Mouse (Mus musculus): Measurements from ENCODE around the gene Ube2o.

The Ube2o gene

GRCm38 (mm10) chr11:116580031-116580652, 1.1 kb downstream of the Ube2o start:
- no peak for DNase-seq (ENCODE audit: low spot score)

GRCm38 (mm10) chr11:116579280-116579679, 2.0 kb downstream of the Ube2o start:
- no peak for DNase-seq (ENCODE audit: low spot score)

GRCm38 (mm10) chr11:116575396-116575795, 5.9 kb downstream of the Ube2o start:
- no peak for DNase-seq (ENCODE audit: low spot score)

- no peak for DNase-seq (ENCODE audit: low spot score)
These were observed 6.3 kb downstream of the Ube2o start for GRCm38 (mm10) chr11:116574982-116575381.

GRCm38 (mm10) chr11:116574486-116574885, 6.8 kb downstream of the Ube2o start:
- DNase-seq (ENCODE audit: low spot score) = peak; percentile 52

- no peak for DNase-seq (ENCODE audit: low spot score)
These were observed 8.3 kb downstream of the Ube2o start for GRCm38 (mm10) chr11:116572756-116573543.

- no peak for DNase-seq (ENCODE audit: low spot score)
These were observed 9.2 kb downstream of the Ube2o start for GRCm38 (mm10) chr11:116571767-116572679.

- no peak for DNase-seq (ENCODE audit: low spot score)
These were observed 10.4 kb downstream of the Ube2o start for GRCm38 (mm10) chr11:116570821-116571220.

- no peak for DNase-seq (ENCODE audit: low spot score)
These were observed 13.7 kb downstream of the Ube2o start for GRCm38 (mm10) chr11:116567531-116567930.

GRCm38 (mm10) chr11:116565283-116566041, 15.8 kb downstream of the Ube2o start:
- no peak for DNase-seq (ENCODE audit: low spot score)

GRCm38 (mm10) chr11:116556308-116556707, 24.9 kb downstream of the Ube2o start:
- no peak for DNase-seq (ENCODE audit: low spot score)

- DNase-seq (ENCODE audit: low spot score) = no peak
These were observed 25.7 kb downstream of the Ube2o start for GRCm38 (mm10) chr11:116555572-116555971.

- DNase-seq (ENCODE audit: low spot score) = no peak
These were observed 26.9 kb downstream of the Ube2o start for GRCm38 (mm10) chr11:116554171-116554878.

- no peak for DNase-seq (ENCODE audit: low spot score)
These were observed 29.1 kb downstream of the Ube2o start for GRCm38 (mm10) chr11:116552194-116552593.

GRCm38 (mm10) chr11:116550748-116551147, 30.5 kb downstream of the Ube2o start:
- DNase-seq (ENCODE audit: low spot score) = no peak

GRCm38 (mm10) chr11:116549273-116550038, 31.8 kb downstream of the Ube2o start:
- no peak for DNase-seq (ENCODE audit: low spot score)

GRCm38 (mm10) chr11:116548780-116549179, 32.5 kb downstream of the Ube2o start:
- no peak for DNase-seq (ENCODE audit: low spot score)

GRCm38 (mm10) chr11:116547296-116548060, 33.8 kb downstream of the Ube2o start:
- no peak for DNase-seq (ENCODE audit: low spot score)

GRCm38 (mm10) chr11:116543110-116543509, 38.1 kb downstream of the Ube2o start:
- no peak for DNase-seq (ENCODE audit: low spot score)

- no peak for DNase-seq (ENCODE audit: low spot score)
These were observed 40.1 kb downstream of the Ube2o start for GRCm38 (mm10) chr11:116541183-116541582.
